Mouse (Mus musculus) heart, postnatal 4 days (tissue): Measurements from ENCODE around the gene Il1rn. TPM values are rescaled to one million over a fixed set of nuclear protein-coding genes. Genes with fewer than 3 reads are reported as not detected.

Experiments used
- DNase-seq: peaks from one replicate; pipeline ENCODE4 v3.0.0; 2021
- total RNA-seq, 2 experiments: library from RNA; stranded (reverse); gene quantifications; 2 replicates each; pipeline ENCODE4 v1.2.3; 2021

Il1rn gene
- total RNA-seq, 2 experiments from 2014 or later = 0.14 TPM; not detected in 1

GRCm38 (mm10) chr2:24382456-24383230 lies 46.0 kb downstream of the Il1rn start:
- no peak for DNase-seq

GRCm38 (mm10) chr2:24383636-24384035 lies 47.0 kb downstream of the Il1rn start:
- no peak for DNase-seq

- no peak for DNase-seq
Observed at GRCm38 (mm10) chr2:24384393-24384792, 47.7 kb downstream of the Il1rn start.

- no peak for DNase-seq
Observed at GRCm38 (mm10) chr2:24385111-24385961, 48.7 kb downstream of the Il1rn start.

GRCm38 (mm10) chr2:24386158-24386963 lies 49.7 kb downstream of the Il1rn start:
- no peak for DNase-seq

GRCm38 (mm10) chr2:24386964-24387320 lies 50.3 kb downstream of the Il1rn start:
- DNase-seq = no peak

- DNase-seq = no peak
Observed at GRCm38 (mm10) chr2:24387361-24388283, 51.0 kb downstream of the Il1rn start.

- no peak for DNase-seq
Observed at GRCm38 (mm10) chr2:24393251-24393650, 56.6 kb downstream of the Il1rn start.

- DNase-seq = no peak
Observed at GRCm38 (mm10) chr2:24397115-24397514, 60.5 kb downstream of the Il1rn start.

- no peak for DNase-seq
Observed at GRCm38 (mm10) chr2:24400711-24401110, 64.1 kb downstream of the Il1rn start.

Other genes with a start within 250 kb of the Il1rn start
- gene Tbpl2, start 240.3 kb upstream of the Il1rn start, total RNA-seq = not detected
- gene Il1f8, start 183.7 kb upstream of the Il1rn start, total RNA-seq = not detected
- not detected for gene Il1f9, start 150.4 kb upstream of the Il1rn start, total RNA-seq
- gene Il1f6, start 121.4 kb upstream of the Il1rn start, total RNA-seq = not detected
- gene Il1f5, start 59.9 kb upstream of the Il1rn start, total RNA-seq = not detected
- not detected for gene Il1f10, start 45.7 kb upstream of the Il1rn start, total RNA-seq
- 1 to 10 TPM; 1.2 to 2.3 TPM for gene Psd4, start 30.7 kb downstream of the Il1rn start, total RNA-seq
- gene Pax8, start 138.7 kb downstream of the Il1rn start, total RNA-seq = not detected